Mouse (Mus musculus): ENCODE results near the gene Bckdha.

DNA sequence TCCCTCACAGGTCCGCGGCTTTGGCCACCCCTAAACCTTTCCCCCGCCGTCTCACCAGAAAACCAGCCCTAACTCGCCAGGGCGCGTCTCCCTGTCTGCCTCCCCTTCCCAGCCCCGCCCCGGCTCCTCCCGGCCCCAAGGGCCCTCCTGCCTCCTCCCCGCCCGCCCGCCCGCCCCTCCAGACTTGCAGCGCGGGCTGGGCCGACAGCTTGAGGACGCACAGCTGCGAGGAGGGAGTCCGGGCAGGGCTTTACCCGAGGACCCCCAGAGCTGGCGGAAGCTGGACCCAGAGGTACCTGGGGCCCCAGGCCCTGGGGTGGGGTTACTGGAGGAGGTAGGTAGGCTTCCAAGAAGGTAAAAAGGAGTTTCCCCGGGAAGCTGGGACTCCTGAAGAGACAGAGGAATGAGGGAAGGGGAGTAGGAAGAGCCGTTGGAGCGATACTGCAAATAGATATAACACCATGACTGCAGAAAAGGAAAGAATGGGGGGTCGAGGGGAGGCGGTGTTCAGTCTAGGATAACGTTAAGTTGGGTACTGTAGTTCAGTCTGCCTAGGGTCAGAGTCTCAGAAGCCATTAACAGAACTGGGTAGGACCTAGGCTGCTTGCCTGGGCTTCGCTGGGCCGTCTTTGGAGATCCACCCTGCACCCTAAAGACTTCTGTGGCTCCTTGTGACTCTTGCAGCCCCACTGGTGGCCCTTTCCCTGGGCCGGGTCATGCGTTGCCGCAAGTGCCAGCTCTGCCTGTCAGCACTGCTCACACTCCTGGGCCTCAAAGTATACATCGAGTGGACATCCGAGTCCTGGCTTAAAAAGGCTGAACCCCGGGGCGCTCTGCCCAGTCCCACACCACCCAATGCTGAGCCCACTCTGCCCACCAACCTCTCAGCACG lies 31.1 kb downstream of the Bckdha start:
- no peak for TF ChIP-seq CTCF (IDR thresholded peaks at IDR 0.05; ENCODE audit: borderline replicate concordance, insufficient read depth, low read length)
- peak; percentile 47 for TF ChIP-seq POLR2A (IDR thresholded peaks at IDR 0.05; ENCODE audit: low read depth, low read length)
